Mouse (Mus musculus) G1E (cell line): ENCODE data around the gene Arhgap18. TPM values are rescaled to one million over a fixed set of nuclear protein-coding genes. Genes with fewer than 3 reads are reported as not detected.

Experiments
- ATAC-seq: 2 replicates; pipeline ENCODE4 v1.8.0; 2016; ENCODE audit warnings: mild to moderate bottlenecking; ENCODE audit not compliant: insufficient number of reproducible peaks, poor library complexity, low FRiP score, severe bottlenecking; ENCODE audit errors: extremely low read depth
- DNase-seq: peaks from one replicate; pipeline ENCODE4 v3.0.0; 2012; ENCODE audit warnings: low spot score
- H3K27me3 ChIP-seq: 2 replicates; pipeline ENCODE4 v1.6.1; 2012; ENCODE audit warnings: mild to moderate bottlenecking, low read length, inconsistent platforms; ENCODE audit not compliant: insufficient read depth
- H3K36me3 ChIP-seq: replicated peaks from 2 replicates; pipeline ENCODE3; 2012; ENCODE audit warnings: mild to moderate bottlenecking, inconsistent platforms
- H3K4me1 ChIP-seq: 2 replicates; pipeline ENCODE4 v1.6.1; 2012; ENCODE audit warnings: low read depth, low read length, inconsistent platforms, mixed read lengths; ENCODE audit not compliant: insufficient read depth
- H3K4me3 ChIP-seq: 2 replicates; pipeline ENCODE4 v1.5.1; 2012; ENCODE audit warnings: low read depth, mild to moderate bottlenecking, inconsistent platforms, low read length, moderate library complexity, mixed read lengths
- H3K9me3 ChIP-seq: replicated peaks from 2 replicates; pipeline ENCODE4 v1.6.1; 2012; ENCODE audit warnings: inconsistent platforms
- CTCF ChIP-seq: IDR thresholded peaks from 2 replicates; pipeline ENCODE4 v1.5.1; 2012; ENCODE audit warnings: low read depth, low read length, inconsistent platforms, mixed read lengths
- GATA1 ChIP-seq: IDR thresholded peaks from 2 replicates; pipeline ENCODE4 v1.6.1; 2012; ENCODE audit warnings: borderline replicate concordance, low read length, inconsistent platforms, mixed read lengths
- GATA2 ChIP-seq: IDR thresholded peaks from 2 replicates; pipeline ENCODE4 v1.6.1; 2012; ENCODE audit warnings: low read depth, low read length, inconsistent platforms, borderline replicate concordance
- POLR2AphosphoS5 ChIP-seq: IDR thresholded peaks from 2 replicates; pipeline ENCODE4 v1.6.1; 2012; ENCODE audit warnings: low read depth, low read length, inconsistent platforms; ENCODE audit not compliant: insufficient replicate concordance
- TAL1 ChIP-seq: conservative IDR thresholded peaks from 2 replicates; pipeline ENCODE4 v1.6.1; 2012; ENCODE audit warnings: low read depth, low read length, inconsistent platforms, mixed read lengths
- polyA plus RNA-seq: library from polyadenylated mRNA; stranded (reverse); fragments of >175 nt; gene quantifications from 2 replicates; pipeline ENCODE4 v1.2.3, GENCODE M21; 2012
- total RNA-seq, 2 experiments: library from RNA; stranded (forward) in 1 of 2; stranded (reverse) in 1 of 2; fragments of 200-1000 nt in 1 of 2; fragments of >200 nt in 1 of 2; fragmentation: Nextera tagmentation in 1 of 2; gene quantifications; 2 replicates each; pipeline ENCODE4 v1.2.3; 2014 to 2017

Gene Arhgap18
- total and polyA plus RNA-seq, 3 experiments, result 0.03 to 5.0 TPM; not detected in 1

DNA sequence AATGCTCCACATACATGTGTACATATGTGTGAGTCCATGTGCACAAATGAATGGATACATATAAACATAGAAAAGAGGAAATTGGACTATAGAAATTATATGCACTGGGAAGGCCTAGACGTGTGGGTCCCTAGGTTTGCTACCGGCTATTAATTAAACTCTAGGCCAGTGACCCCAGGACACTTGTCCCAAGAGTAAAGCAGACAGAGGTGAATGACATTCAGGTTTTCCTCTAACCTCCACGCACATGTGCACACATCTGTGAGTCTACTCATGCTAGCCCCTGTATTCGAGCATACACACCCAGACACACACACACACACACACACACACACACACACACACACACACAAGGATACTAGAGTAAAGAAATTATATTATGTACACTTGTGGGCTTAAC lies 104.4 kb downstream of the Arhgap18 start:
- no peaks in the 10 kb centered on the region for H3K27me3 ChIP-seq
- TF ChIP-seq CTCF, result no peak
- no peaks in the 10 kb centered on the region for H3K9me3 ChIP-seq
- no peaks in the 10 kb centered on the region for H3K4me1 ChIP-seq
- no peaks in the 10 kb centered on the region for H3K36me3 ChIP-seq
- ATAC-seq, result no peak
- no peak for DNase-seq
- no peak overlapping the region for H3K4me3 ChIP-seq

DNA sequence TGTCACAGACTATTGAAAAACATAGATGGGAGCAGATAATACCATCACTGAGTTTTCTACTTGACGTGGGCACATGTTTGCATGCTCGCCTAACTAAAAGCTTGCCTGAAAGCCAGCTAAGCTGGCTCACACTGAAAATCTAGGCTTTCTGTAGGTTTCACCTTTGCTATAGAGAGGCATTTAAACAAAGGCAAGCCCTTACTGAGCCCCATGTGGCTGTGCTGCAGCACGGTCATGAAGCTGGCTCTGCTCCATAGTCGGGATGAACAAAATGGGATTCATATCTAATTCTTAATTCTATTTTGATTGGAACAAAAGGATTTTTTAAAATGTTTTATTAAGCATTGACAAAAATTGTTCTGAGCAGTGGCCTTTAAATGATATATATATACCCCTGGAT lies 105.3 kb downstream of the Arhgap18 start:
- Histone ChIP-seq H3K27me3 (no peaks in the 10 kb centered on the region), H3K36me3 (no peaks in the 10 kb centered on the region), H3K4me3 (no peak overlapping the region), H3K4me1 (no peaks in the 10 kb centered on the region), H3K9me3 (no peaks in the 10 kb centered on the region)
- TF ChIP-seq POLR2AphosphoS5, result no peak
- no peak for TF ChIP-seq TAL1
- no peak for TF ChIP-seq GATA2
- no peak for TF ChIP-seq GATA1
- no peak for TF ChIP-seq CTCF
- ATAC-seq, result no peak
- DNase-seq, result no peak

DNA sequence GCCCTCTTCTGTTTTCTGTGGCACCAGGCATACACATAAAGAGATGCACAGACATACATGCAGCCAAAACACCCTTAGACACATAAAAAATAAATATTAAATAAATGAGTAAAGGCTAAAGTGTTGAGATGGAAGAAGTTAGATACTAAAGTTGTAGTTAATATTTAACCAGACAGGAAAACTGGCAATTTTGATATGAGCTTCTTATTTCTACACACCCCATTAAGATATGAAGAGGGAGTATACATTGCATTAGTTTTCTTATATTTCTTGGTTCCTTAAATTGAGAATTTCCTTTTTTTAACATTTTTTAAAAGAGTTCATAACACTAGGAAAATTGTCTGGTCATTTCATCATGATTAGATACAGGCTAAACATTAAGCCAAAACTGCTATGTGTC lies 108.0 kb downstream of the Arhgap18 start:
- H3K4me1 ChIP-seq, result no peaks in the 10 kb centered on the region
- no peaks in the 10 kb centered on the region for H3K36me3 ChIP-seq
- H3K27me3 ChIP-seq, result no peaks in the 10 kb centered on the region
- TF ChIP-seq POLR2AphosphoS5 (no peak), GATA2 (no peak), TAL1 (no peak), GATA1 (no peak), CTCF (no peak)
- no peak for ATAC-seq
- DNase-seq, result no peak
- H3K4me3 ChIP-seq, result no peak overlapping the region
- no peaks in the 10 kb centered on the region for H3K9me3 ChIP-seq

DNA sequence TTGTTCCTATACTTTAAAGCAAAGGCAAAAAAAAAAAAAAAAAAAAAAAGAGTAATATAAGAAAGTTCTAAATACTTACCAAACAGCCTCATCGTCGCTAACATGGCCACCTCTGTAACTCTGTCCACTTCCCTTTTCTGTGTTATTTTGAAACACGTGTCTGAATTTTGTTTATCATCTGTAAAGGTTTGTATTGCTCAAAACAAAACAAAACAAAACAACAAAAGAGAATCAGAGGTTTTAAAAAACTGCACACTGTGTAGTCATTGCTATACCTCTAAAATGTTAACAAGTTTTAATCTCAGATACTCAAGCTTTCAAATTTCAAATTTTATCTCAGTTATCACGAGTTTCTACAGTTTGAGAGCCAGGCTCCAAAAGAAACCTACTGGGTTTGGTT lies 109.0 kb downstream of the Arhgap18 start:
- TF ChIP-seq POLR2AphosphoS5, result no peak
- TF ChIP-seq TAL1, result no peak
- DNase-seq (no peak), ATAC-seq (no peak)
- Histone ChIP-seq H3K27me3 (no peaks in the 10 kb centered on the region), H3K4me3 (no peak overlapping the region), H3K36me3 (no peaks in the 10 kb centered on the region), H3K4me1 (no peaks in the 10 kb centered on the region), H3K9me3 (no peaks in the 10 kb centered on the region)

DNA sequence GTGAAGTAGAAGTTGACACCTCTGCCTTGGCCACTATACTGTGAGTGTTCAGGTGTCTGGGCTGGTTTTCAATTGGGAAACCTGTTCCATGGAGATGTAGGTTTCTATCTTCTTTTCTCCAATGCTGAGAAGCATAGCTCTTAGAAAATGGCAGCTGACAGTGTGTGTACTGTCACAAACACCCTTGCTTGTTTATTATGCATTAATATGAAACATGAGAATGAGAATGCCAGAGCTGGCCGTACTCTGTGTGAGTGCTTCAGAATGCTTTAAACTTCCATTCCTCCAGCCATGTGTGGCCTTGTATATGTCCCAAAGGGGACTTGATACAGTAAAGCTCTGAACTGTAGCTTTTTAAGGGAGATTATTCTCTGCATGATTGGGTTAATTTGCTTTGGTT lies 110.8 kb downstream of the Arhgap18 start:
- ATAC-seq (no peak), DNase-seq (no peak)
- Histone ChIP-seq H3K36me3 (no peaks in the 10 kb centered on the region), H3K4me1 (no peaks in the 10 kb centered on the region), H3K4me3 (no peak overlapping the region), H3K9me3 (no peaks in the 10 kb centered on the region), H3K27me3 (no peaks in the 10 kb centered on the region)
- TF ChIP-seq CTCF, result no peak
- TF ChIP-seq POLR2AphosphoS5, result no peak
- TF ChIP-seq TAL1, result no peak
- no peak for TF ChIP-seq GATA2
- no peak for TF ChIP-seq GATA1

DNA sequence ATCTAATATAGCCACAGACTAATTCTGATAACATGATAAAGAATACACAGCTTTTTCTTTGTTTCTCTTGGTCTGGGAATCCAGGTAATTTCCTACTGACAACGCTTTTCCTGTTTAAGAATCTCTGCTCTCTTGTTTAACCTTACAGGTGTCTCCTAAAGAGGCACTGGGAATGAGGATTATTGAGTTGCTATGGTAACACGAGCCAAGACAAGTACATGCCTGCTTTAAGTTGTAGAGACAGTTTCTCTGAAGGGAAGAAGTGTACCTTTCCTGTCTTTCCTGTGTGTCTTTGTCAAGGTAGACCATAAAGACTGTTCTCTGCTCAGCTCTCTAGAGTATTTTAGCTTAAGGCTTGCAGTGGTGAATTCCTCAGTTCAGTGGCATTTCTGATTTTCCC lies 117.6 kb downstream of the Arhgap18 start:
- no peak for TF ChIP-seq TAL1
- TF ChIP-seq GATA2, result no peak
- TF ChIP-seq CTCF, result no peak
- no peak for TF ChIP-seq POLR2AphosphoS5
- Histone ChIP-seq H3K4me3 (no peak overlapping the region), H3K36me3 (no peaks in the 10 kb centered on the region), H3K27me3 (no peaks in the 10 kb centered on the region), H3K9me3 (no peaks in the 10 kb centered on the region), H3K4me1 (no peaks in the 10 kb centered on the region)
- no peak for ATAC-seq
- DNase-seq, result no peak

DNA sequence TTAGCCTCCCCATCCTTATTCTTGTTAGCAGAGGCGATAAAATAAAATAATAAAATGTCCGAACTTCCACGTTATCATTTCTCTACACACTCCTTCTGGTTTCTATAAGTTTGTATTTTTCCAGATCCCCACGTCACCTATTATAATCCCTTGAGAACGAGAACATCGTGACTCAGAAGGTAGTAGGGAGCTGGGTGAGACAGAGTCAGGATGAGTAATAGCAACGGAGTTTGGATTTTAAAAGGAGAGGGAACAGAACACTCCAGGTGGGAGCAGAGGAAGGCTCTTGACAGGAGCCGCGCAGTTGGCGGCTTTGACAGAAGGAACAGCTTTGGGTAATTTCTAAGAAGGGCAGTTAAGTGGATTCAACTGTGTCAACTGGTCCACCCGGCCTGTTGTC lies 124.1 kb downstream of the Arhgap18 start:
- Histone ChIP-seq H3K27me3 (no peaks in the 10 kb centered on the region), H3K9me3 (no peaks in the 10 kb centered on the region; the same call in 1 of the 2 replicates), H3K4me3 (no peak overlapping the region), H3K36me3 (no peaks in the 10 kb centered on the region), H3K4me1 (no peaks in the 10 kb centered on the region)
- TF ChIP-seq POLR2AphosphoS5, result no peak
- TF ChIP-seq CTCF, result no peak
- TF ChIP-seq GATA2, result no peak
- no peak for TF ChIP-seq TAL1
- TF ChIP-seq GATA1, result no peak
- no peak for DNase-seq
- ATAC-seq, result no peak
